Mouse (Mus musculus): ENCODE data around the gene Sirt4.
A peak's percentile ranks its signal among the peaks of the same experiment; 100 is the strongest.
"Not testable (repeated sequence)": the region's sequence is repeated elsewhere in the genome, so short reads cannot be mapped to it uniquely, and the experiment has no call there.

Gene Sirt4

DNA sequence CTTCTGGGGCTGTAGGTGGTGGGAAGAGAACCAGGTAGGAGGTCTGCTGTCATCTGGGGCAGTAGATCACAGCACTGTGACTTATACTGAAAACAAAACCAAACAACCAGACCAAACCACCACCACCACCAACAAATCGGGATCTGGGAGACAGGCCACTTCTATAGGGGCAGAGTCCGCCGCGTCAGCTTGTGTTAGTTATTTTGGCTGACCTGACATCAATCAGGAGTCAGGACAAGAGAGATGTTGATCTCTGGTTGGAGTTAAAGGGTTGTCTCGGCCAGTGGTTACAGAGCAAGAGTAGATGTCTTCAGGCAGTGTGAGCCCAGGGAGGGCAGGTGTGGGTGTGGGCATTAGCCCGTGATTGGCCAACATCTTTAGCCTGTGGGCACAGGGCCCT is 29.8 kb upstream of the Sirt4 start:
- peak; percentile 8 for DNase-seq

DNA sequence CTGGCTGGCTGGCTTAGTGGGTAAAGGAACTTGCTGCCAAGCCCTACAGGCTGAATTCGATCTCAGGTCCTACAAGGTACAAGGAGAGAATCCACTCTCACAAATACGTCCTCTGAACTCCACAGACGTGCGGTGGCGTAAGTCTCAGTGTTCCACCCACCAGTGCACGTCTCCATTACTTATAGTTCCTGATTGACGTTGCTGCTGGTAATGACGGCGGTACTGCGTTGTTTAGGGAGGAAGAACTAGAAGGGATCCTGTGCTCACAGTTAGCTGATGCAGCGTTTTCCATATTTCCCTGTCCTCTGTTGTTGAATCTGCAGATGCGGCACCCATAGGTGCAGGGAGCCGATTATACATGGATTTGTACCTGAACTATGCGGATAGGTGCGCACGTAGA is 29.2 kb upstream of the Sirt4 start:
- peak; percentile 10 for DNase-seq

DNA sequence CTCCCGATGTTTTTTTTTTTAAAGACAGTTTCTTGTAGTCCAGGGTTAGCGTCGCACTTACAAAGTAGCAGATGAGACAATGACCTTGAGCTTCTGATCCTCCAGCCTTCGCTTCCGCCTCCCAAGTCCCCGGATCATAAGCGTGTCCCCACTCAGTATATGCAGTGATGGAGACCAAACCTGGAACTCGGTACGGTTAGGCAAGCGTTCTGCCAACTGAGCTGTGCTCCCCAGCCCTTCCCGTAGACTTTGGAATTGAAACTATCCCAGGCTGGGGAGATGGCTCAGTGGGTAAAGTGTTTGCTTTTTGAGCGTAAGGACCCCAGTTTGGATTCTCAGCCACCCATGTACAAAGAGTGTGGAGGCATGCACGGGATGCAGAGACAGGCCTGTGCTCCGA is 28.7 kb upstream of the Sirt4 start:
- DNase-seq, result no peak

DNA sequence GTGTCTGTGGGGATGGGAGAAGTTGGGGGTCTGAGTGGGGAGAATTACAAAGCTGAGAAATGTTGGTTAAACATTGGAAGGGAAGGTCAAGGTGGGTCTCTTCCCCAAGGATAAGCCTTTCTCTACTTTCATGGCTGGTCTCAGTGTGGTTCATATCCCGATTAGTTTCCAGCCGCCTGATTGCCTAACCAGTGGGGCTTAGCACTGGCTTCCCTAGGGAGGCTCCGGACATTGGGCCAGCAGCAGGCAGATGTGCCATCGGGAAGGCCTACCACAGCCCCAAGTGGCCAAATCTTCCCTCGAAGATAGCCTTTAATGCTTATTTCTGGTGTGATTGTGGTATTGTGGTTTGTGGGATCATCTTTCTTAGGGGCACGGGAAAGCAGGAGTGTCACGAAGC is 27.9 kb upstream of the Sirt4 start:
- no peak for DNase-seq

DNA sequence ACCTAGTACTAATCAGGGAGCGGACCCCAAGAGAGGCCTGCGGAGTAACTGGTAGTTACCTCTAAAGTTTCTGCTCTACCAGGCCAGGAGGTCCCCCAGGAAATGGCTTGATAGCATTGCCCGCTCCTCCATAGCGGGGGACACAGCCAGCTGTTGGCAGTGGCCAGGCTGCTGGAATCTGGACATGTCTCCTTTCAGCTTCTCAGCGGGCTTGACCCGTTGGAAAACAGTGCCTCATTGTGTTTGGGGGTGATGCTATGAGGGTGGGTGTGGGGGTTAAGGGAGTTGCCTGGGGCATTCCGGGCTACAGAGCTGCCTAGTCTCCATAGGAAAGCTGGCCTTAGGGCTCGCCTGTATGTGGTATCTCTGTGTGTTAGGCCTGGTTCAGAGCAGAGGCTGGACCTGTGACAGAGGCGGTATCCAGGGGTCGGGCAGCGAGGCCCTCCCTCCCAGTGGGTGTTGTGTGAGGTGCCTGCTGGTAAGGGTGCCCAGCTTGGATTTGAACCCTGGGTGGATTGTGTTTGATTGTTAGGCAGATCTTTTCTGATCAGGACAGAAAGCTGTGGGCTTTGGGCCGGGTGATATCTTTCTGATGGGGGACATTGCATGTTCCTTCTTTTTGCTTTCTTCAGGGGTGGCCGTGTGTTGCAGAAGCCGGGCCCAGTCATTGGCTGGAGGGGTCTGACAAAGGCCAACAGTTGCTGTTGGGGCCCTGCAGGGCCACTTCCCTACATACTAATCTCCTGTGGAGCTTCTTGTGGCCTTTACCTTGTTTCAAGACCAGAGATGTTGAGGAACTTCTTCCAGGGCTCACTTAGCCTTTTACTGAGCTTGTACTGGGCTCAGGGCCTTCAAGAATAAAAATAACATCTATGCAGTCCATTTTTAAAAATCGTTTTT is 25.5 kb upstream of the Sirt4 start:
- peak; percentile 34 for DNase-seq

DNA sequence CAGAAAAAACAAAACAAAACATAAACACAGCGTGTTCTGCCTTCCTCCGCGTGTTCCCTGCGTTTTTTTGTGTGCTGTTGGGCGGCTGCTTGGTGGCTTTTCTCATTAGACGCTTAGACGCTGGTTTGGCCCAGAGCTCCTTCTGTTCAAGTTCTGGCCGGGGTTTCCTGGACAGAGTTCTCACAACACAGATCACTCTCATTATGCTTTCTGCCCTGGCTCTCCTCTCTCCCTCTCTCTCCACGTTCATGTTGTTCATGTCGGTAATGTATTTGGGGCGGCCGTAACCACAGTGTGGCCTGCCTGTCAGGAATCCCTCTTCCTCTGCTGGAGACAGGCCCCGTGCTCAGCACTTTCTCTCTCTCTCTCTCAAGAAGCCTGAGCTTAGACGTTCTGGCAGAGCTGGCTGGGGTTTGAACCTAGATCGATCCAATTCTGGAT is 24.8 kb upstream of the Sirt4 start:
- DNase-seq, result no peak

DNA sequence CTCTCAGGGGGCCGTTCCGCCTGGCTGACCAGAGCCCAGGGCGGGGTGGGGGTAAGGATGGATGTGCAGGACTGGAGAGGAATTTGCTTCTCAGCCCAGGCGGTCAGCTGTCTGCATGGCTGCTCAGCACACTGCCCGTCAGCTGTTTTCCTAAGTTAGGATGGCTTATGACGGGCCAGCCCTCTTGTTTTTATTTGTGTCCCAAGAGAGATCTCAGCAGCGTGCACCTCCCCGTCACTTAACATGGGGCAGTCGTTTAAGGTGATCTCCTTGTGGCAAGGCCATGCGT is 24.3 kb upstream of the Sirt4 start:
- DNase-seq, result no peak

DNA sequence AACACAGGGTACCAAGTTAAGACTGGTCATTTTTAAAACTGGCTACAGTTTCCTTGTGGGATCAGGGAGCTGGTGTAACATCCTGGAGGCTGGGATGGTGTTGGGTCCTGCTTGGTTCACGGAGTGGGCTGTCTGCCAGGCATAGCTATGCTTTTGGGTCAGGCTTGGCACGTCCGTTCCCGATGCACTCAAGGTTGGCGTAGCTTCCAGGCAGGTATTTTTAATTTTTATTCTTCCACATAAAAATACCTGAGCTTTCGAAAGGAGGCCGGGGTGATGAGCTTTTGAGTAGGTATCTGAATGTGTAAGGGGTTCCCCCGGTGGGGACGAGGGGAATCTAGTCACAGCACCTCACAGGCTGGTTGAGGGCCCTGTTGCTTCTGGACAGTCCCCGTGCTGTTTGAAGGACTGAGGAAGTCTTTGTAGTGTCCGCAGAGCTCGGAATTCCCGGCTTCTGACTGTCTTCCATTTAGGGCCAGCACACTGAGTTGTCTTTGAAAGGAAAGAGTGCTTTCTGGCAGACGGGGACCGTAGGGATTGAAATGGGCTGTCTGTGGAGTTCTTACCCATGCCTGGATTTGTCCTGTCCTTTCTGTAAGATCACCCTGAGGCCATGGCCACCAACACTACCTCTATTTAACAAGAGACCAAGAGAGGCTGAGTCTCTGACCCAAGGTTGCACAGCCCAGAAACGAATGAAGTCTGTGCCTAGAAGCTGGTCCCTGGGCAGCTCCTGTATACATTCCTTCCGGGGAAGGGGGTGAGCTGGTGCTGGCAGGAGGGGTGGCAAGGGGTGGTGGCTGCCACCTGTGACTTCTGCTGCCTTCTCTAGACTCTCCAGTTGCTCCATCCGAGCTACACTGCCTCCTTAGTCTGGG is 23.7 kb upstream of the Sirt4 start:
- peak; percentile 67 for DNase-seq

DNA sequence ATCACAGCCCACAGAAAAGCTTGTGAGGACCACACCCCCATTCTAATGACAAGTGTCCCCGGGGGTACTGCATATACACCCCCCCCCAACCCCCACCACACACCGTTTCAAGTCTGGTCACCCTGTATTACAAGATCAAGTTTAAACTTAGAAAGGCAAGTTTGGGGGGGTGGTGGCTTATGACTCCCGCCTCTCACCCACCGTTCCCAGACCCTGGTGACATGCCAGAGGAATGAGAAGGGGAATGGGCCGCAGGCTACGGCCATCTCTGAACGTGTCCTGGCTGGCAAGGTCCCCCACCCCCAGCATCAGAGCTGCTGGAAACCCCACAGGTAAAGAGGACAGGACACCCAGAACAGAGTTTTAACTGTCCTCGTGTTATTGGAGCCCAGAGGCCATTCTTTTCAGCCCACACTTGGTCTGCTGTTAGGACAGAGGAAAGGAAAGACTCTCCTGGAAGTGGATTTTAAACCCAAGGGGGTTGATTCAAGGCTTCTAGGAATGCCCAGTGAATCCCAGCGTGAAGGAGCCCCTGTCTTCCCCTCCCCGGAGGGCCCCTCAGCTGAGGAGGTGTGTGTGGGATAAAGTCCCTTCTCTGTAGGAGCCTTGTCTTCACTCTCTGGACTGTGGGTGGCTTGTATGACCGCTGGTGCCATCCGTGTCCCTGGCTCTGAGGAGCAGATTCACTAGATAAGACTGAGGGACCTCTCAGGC is 22.9 kb upstream of the Sirt4 start:
- DNase-seq, result peak; percentile 30

DNA sequence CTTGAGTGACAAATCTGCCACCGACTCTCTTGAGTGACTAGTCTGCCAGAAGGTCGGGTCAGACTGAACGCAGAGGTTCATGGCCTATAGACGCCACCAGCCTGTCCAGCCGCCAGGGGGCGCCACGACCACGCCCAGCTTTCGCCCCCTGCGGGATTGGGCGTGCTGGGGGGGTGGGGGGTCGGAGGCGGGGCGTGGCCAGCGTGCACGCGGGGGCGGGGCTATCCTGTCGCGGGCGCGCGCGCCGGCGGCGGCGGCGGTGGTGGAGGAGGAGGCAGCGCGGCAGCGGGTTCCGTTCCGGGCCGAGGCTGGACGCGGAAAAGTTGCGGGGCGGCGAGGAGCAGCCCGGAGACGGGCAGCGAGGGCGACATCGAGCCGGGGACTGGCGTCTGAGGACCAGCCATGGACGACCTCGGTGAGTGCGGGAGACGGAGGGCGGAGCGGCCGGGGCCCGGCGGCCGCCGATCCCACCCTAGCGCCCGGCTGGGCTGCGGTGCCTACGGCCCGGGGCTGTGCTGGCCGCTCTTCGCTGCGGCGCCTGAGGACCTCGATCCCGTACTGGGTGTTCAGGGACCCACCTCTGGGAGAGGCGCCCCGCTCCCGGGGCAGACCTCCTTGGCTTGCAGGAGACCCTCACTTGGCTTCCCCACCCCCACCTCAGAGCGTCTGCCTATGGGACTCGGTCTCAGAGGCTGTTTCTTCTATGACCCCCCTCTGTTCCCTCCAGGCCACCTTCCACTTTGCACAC is 22.1 kb upstream of the Sirt4 start, which contains the start of gene Pxn:
TSS of gene Pxn (plus strand) at position 223 of the 748 bp plus-strand sequence.
- peak; percentile 99 for DNase-seq

DNA sequence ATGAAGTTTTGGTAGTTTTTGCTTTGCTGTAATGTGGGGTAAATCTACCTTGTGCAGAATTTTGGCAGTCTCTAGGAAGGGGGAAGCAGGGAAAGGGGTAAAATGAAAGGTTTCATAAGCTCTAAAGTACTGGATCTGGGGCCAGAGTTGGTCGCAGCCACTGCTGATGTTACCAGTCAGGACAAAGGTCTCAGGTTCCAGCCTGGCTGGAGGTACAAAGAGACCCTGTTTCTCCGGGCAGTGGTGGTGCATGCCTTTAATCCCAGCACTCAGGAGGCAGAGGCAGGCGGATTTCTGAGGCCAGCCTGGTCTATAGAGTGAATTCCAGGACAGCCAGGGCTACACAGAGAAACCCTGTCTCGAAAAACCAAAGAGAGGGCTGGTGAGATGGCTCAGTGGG is 21.1 kb upstream of the Sirt4 start:
- DNase-seq, result not testable (repeated sequence)

DNA sequence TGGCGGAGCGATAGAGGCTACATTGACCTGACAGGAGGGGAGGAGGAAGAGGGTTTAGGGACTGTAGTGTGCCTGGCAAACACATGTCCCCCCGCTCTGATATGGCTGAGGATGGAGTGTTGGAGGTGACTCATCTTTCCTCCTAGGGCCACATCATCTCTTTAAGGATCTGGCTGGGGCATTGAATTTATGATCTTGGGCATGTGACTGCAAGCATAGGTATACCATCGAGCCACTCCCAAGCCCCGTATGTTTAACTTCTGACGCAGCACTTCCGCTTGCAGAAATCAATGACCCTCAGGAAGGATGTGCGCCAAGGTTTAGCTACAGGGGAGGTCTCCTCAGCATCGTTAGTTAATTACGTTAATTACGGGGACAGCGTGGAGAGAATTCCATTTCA is 18.5 kb upstream of the Sirt4 start:
- no peak for DNase-seq

DNA sequence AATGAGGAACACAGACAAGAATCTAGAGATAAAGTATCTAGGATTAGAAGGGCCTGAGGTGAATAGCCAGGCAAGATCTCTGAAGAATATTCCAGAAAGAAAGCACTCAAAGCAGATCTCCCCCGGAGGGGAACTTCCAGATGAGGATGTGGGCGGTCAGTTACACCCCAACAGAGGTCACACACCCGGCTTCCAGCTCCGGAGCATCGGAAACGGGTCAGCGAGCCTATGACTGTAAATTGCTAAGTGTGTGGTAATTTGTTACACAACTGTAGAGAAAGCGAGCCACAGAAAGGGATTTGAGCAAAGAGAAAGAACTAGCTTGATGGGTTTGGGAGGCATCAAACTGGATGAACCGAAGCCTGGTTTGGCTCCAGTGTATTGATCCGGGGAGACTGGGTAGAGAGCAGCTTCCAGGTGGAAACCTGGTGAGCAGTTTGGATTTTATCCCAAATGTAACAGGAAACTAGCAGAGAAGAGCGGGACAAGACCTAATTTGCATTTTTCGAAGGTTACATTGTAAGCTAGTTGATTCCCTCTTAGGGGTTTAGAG is 15.9 kb upstream of the Sirt4 start:
- DNase-seq, result no peak

DNA sequence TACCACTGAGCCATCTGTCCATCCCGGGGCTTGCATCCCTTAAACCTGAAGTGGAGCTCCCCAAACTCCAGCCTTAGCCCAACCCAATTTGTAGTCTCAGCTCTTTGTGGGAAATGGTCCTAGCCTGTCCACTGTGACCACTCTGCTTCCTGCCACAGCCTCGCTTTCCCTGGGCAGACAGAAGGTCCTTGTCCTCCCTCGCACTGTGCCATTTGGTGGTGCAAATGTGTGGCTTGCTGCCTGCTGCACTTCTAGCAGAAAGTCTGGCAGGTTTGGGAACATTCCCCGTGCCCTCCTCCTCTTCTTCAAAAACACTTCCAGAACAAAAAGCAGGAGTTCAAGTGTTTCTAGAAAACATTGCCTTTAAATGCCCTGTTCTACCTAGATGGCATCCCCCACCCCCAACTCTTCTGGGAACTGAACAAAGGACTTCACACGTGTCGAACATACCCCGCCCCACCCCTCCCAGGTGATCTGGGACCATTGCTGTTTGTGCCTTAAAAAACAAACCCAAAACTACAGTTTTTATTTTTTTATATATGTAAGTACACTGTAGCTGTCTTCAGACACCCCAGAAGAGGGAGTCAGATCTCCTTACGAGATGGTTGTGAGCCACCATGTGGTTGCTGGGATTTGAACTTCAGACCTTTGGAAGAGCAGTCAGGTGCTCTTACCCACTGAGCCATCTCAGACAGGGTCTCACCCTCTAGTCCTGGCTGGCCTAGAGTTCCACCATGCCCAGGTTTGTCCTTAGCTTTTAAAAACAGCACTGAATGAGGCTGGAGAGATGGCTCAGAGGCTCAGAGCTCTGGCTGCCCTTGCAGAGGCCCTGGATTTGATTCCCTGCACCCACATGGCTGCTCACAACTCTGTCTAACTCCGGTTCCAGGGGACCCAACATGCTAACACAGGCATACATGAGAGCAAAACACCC is 14.0 kb upstream of the Sirt4 start:
- no peak for DNase-seq

DNA sequence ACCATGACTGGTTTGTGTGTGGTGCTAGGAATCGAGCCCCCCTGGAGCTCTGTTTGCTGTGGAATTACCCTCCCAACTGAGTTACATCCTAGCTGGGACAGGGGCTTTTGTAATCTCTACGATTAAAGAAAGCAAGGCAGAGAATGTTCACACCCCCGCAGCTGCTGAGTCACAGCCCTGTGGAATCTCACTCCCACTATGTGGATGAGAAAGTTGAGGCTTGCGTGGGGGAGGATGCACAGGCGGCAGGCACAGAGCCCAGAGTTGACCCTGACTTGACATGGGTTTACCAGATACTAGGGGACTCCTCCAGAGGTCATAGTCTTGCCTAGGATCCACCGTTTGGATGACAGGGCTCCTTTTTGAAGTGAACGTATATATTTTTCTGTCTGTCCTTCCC is 12.5 kb upstream of the Sirt4 start:
- DNase-seq, result no peak

DNA sequence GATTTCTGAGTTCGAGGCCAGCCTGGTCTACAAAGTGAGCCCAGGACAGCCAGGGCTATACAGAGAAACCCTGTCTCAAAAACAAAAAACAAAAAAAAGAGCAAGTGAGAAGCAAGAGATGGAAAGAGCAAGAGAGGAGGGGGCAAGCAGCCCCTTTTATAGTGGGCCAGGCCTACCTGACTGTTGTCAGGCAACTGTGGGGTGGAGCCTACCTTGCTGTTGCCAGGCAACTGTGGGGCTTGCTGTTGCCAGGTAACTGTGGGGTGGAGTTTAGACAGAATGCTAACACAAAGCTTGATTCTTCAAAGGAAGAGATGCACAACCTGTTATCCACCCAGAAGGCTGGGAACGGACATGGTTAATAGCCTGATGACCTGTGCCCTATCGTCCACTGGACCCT is 11.1 kb upstream of the Sirt4 start:
- DNase-seq, result not testable (repeated sequence)

DNA sequence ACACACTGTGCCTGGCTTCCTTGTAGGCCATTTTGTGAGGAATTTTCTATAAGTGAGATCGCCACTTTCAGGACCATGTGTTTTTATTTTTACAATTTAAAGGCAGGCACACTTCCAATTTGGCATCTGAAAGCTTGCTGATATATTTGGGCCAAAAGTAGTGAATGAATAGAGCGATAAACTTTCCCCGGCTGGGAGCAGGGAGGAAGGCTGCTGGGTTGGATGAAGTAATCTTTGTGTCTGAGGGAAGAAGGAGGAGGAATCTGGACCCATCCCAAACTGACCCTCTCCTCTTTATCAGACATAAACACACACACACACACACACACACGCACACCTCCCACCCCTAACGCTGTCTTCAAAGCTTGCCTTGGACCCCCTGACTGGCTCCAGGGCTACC is 8.9 kb upstream of the Sirt4 start:
- DNase-seq, result no peak

DNA sequence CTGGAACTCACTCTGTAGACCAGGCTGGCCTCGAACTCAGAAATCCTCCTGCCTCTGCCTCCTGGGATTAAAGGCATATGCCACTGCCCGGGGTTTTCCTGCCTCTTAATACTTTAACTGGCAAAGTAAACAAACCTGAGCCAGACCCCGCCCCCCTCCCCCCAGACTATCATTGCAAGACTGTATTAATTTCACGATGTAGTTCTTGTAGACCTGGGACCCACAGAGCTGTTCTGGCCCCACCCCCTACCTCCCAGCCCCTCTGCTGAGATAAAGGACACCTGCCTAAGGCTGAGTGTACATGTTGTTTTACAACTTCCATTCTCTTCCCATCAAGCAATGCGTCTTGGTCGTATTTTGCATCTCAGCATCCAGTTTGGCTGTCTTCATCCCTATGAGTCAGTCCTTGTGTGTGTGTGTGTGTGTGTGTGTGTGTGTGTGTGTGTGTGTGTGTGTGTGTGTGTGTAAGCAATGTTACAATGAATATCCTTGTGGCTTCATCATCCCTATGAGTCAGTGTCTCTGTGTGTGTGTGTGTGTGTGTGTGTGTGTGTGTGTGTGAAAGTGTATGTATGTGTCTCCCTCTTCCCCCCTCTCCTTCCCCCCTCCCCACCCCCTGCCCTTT is 8.3 kb upstream of the Sirt4 start:
- no peak for DNase-seq

DNA sequence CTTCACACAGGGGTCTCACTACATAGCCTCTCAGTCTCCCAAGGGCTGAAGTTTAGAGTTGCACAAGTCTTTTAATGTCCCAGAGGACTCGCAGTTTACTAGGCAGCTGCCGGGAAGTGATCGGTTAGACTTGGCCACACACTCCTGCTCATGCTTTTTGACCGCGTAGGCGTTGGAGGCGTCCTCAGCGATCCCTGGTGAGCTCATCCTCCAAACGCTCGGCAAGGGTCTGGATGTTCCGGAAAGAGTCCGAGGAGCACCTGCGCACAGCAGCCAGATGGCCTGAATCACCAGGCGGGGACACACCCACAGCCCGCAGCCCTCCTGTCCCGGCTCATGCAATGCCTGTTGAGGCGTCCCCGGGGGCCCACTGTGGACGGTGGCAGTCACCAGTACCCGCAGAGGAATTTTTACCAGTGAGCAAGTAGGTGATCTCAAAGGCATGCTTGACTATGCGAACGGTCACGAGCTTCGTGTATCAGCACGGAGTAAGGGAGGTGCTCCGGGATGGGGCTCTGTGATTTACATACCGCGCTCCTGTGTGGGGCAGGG is 7.3 kb upstream of the Sirt4 start:
- DNase-seq, result peak; percentile 44

DNA sequence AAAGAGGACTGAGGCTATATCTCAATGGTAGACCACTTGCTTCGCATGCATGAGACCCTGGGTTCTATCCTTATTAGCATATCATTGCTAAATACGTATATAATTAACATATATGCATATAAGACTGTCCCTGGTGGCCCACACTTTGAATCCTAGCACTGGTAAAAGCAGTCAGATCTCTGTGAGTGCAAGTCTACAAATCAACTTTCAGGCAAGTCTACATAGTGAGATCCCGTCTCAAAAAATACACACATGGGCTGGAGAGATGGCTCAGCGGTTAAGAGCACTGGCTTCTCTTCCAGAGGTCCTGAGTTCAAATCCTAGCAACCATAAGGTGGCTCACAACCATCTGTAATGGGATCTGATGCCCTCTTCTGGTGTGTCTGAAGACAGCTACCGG is 6.6 kb upstream of the Sirt4 start:
- DNase-seq, result no peak
